Mouse (Mus musculus): Measurements from ENCODE around the gene Gm21304.

DNA sequence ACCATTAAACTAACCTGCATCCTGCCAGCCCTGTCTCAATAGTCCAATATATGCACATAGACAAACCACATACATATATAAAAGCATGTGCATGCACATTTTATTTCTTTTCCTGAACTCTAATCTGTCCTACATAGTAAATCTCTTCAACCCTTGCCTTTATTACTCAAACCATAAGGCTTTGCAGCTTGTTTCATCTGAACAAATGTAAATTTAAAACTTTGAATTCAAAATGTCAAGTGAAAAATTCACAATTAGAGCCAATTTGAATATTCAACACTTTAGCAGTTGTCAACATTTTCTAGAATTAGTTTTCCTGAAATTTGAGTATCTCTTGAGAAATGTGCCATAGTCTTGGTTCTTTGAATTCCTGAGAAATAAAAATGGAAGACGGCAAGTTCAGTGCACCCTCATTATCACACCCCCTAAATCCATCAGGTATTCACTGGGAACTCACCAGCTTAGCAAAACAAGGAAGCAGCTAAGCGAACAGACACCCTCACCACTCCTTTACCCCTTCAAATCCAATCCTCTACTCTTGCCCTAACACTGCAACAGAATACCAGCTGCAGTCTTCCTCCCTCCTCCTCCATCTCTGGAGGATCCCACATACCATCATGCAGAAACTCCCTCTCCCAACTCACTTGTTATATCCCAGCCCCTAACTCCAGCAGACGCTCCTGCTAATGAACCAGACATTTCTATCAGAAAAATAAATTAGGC, 42.1 kb downstream of the Gm21304 start:
- TF ChIP-seq POLR2A (IDR thresholded peaks at IDR 0.05; ENCODE audit: low read depth, low read length) = no peak
- no peak for TF ChIP-seq CTCF (IDR thresholded peaks at IDR 0.05; ENCODE audit: extremely low read depth, insufficient read length, insufficient replicate concordance, low read depth, low read length)

Data from small intestine, adult 2 months (tissue).